Mouse (Mus musculus): ENCODE data around the gene Scube1.
A peak's percentile ranks its signal among the peaks of the same experiment; 100 is the strongest.

Gene Scube1

GRCm38 (mm10) chr15:83594513-83595363 lies 130.1 kb downstream of the Scube1 start, which contains the start of gene Ttll12:
Gene Ttll12, minus strand, starts transcription at chr15:83595157.
- DNase-seq (ENCODE audit: low read depth), result peak; percentile 93

- DNase-seq (ENCODE audit: low read depth), result no peak
These were observed 130.9 kb downstream of the Scube1 start for GRCm38 (mm10) chr15:83593702-83594512.

DNA sequence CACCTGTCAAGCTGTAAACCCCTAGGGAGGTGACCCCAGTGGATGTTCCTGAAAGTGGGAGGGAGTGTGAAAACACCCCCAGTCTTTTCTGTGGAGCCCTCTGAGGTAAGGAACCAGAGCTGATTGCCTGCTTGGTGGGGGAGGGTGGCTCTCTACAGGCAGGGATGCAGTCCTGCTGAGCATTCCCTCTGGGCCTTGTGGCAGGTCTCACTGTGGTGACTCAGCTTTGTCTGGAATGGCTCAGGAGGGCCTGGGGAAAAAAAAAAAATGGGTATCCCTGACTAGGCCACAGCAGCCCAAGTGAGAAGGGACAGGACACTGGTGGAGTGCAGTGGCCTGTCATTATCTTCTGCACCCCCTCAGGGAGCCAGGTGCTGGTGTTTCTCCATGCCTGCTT lies 131.6 kb downstream of the Scube1 start:
- DNase-seq (ENCODE audit: low read depth), result no peak

DNA sequence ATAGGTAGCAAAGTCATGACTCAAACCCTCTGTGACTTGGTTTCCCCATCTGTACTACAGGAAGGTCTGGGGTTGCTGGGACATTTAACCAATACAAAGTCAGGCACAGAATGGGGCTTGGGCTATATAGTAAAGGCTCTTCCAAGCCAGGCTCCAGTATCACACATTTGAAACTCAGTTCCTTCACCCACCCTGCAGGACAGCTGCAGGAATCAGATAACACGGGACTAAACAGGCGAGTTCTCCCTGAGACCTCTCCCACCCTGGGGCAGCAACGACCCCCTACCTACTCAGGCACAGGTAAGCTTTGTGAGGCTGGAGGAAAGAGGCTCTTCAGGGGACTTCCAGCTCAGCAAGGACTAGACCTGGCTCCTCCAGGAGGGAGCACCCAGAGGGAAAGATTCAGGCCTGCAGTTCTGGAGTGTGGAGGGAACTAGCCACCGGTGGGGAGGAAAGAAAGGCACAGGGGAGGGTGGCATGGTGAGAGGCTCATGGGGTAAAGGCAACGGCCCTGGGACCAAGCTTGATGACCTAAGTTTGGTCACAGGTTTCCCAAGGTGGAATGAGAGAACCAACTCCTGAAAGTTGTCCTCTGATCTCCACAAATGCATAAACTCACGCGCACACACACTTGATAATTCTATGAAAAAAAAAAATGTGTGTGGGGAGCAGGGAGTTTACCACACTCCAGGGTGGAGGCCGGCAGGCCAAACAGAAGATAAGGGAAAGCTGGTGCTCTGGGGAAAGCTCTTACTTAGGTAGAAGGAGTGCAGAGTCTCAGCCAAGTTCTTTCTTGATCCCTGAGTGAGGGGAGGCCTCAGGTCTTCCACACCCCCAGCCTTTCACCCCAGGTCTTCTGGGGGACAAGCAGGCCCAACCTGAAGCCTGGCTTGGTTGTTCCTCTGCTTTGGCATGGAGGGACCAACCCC lies 132.3 kb downstream of the Scube1 start:
- DNase-seq (ENCODE audit: low read depth), result no peak

- DNase-seq (ENCODE audit: low read depth), result no peak
These were observed 133.1 kb downstream of the Scube1 start for GRCm38 (mm10) chr15:83591758-83592157.

DNA sequence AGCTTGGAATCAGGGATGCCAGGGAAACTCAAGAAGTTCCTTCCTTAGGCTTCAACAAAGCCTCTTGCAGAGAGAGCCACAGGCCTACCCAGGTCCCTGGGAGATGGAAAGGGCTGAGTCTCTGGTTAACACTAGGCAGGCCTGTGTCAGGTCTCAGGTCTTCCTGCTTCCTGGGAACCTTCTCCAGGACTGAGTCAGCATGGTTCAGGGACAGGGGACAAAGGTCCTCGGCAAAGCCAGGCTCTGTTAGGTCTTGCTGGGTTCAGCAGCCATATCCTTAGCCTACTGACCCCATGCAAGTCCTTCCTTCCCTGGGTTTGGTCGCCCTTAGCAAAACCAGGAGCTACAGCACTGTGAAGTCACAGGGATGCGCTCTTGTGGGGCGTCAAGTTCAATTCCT lies 134.0 kb downstream of the Scube1 start:
- DNase-seq (ENCODE audit: low read depth), result no peak

DNA sequence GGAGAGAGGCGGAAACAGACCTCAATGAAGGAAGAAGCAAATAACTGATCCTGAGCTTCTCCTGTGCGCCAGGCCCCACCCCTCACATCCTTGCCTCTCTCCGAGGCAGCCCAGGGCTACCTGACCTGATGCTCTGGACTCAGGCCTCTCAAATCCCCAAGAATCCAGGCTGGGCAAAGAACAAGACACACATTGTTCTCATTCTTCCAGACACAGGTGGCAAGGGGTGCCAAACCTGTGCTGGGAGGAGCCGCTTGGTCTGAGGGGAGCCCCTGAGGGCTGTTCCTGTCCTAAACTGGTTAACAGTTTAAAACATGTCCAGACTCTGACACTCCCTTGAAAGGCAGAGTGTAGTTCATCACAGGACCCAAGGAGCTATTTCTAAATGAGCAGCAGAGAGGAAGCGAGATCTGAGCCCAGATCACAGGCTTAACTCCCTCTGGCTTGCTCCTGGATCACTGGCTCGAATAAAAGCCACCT lies 140.0 kb downstream of the Scube1 start:
- no peak for DNase-seq (ENCODE audit: low read depth)

DNA sequence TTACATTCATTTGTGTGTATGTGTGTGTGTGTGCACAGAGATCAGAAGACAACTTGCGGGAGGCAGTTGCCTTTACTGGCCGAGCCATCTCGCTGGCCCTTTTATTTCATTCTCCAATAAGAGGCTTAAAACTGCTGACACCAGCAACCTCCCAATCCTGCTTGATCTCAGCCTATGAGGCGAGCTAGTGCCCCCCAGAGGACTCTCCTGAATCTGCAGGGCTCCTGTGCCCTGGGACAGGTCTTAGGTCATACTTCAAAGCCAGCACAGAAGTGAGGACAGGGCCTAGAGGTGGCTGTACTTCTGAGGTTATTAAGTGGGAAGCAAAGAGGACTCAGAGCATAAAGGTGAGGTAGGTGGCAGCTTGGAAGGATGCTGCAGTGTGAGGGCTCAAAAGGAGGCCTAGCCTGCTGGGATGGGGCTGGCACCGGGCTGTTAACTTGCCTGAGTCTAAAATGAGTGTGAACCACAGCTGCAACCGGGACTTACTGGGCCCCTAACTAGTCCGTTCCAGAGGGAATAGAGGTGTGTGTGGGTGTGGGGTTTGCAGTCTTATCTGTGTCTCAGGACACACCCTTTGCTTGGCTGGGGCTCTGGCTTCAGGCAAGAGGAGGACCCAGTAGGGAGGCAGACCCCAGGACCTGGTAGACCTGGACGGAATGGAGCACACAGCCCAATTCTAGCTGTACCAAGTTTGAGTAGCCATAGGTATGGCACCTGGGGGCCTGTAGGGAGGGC lies 141.2 kb downstream of the Scube1 start:
- peak; percentile 42 for DNase-seq (ENCODE audit: low read depth)

GRCm38 (mm10) chr15:83582931-83583330 lies 141.9 kb downstream of the Scube1 start:
- DNase-seq (ENCODE audit: low read depth), result no peak

- no peak for DNase-seq (ENCODE audit: low read depth)
These were observed 148.2 kb downstream of the Scube1 start for GRCm38 (mm10) chr15:83576651-83577050.

- DNase-seq (ENCODE audit: low read depth), result no peak
These were observed 149.3 kb downstream of the Scube1 start for GRCm38 (mm10) chr15:83575543-83575942.

- peak; percentile 65 for DNase-seq (ENCODE audit: low read depth)
These were observed 150.0 kb downstream of the Scube1 start for GRCm38 (mm10) chr15:83574731-83575351.

DNA sequence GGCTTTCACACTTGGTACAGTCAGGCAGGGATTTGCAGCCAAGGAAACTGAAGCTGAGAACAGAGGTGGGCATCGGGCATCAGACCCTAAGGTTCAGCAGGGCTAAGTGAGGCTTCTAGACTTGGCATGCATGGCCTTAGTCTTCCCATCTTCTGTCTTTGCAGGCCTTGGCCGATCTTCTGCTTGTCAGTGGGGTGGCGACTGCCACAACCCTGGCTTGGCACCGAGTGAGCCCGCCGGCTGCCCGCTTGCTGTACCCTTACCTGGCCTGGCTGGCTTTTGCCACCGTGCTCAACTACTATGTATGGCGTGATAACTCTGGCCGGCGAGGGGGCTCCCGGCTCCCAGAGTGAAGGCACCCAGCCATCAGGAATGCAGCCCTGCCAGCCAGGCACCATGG lies 151.2 kb downstream of the Scube1 start:
- DNase-seq (ENCODE audit: low read depth), result no peak

DNA sequence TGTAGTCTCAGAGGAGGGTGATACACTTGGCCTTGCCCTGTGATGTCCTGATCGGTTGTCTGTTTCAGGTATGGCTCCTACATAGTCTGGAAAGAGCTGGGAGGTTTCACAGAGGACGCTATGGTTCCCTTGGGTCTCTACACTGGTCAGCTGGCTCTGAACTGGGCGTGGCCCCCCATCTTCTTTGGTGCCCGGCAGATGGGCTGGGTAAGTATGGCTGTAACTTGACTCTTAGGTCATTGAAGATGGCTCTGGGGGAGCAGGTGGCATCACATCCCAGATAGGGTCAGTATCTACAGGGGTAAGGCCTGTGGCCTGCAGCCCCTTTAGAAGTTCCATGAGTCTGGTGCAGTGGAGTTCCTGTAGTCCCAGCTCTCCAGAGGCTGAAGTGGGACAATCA lies 152.7 kb downstream of the Scube1 start:
- no peak for DNase-seq (ENCODE audit: low read depth)

GRCm38 (mm10) chr15:83571636-83572035 lies 153.2 kb downstream of the Scube1 start:
- DNase-seq (ENCODE audit: low read depth), result peak; percentile 68

DNA sequence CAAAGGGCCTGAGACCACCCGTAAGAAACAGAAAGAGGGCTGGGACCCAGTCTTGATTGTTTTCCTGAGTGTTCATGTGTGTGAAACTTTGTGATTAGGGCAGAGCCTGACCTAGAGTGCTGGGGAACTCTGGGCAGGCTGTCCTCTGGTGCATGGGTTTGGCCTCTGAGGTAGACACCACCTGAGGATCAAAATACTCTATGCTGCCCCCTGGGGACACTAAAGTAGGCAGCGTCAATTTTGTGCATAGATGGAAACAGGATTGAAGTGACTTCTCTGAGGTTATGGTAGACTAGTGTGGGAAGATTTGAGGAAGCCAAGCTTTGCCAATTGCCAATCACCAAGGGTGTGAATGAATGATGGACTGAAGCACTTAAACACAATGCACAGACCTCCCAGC lies 154.2 kb downstream of the Scube1 start:
- DNase-seq (ENCODE audit: low read depth), result no peak

- no peak for DNase-seq (ENCODE audit: low read depth)
These were observed 155.1 kb downstream of the Scube1 start for GRCm38 (mm10) chr15:83569682-83570081.

- no peak for DNase-seq (ENCODE audit: low read depth)
These were observed 156.3 kb downstream of the Scube1 start for GRCm38 (mm10) chr15:83568544-83568943.

GRCm38 (mm10) chr15:83567728-83568127 lies 157.1 kb downstream of the Scube1 start:
- DNase-seq (ENCODE audit: low read depth), result no peak

GRCm38 (mm10) chr15:83566006-83566405 lies 158.8 kb downstream of the Scube1 start:
- no peak for DNase-seq (ENCODE audit: low read depth)

- peak; percentile 82 for DNase-seq (ENCODE audit: low read depth)
These were observed 159.4 kb downstream of the Scube1 start for GRCm38 (mm10) chr15:83565434-83565833.
